Mouse (Mus musculus) CH12.LX (cell line): ENCODE results near the gene Tpte. TPM values are rescaled to one million over a fixed set of nuclear protein-coding genes. Genes with fewer than 3 reads are reported as not detected.

Experiments used
- DNase-seq: peaks from one replicate; pipeline ENCODE4 v3.0.0-alpha.2; 2013; ENCODE audit errors: extremely low read depth
- H3K27ac ChIP-seq: 2 replicates; pipeline ENCODE4 v1.5.1; 2012; ENCODE audit warnings: low read depth, mild to moderate bottlenecking, control low read depth, moderate library complexity; ENCODE audit not compliant: insufficient read depth
- H3K27me3 ChIP-seq: replicated peaks from 2 replicates; pipeline ENCODE3; 2012; ENCODE audit warnings: inconsistent platforms
- H3K36me3 ChIP-seq, 2 experiments: replicated peaks in 1 of 2; 2 replicates each; pipeline versions ENCODE3 to v1.6.1; 2012; ENCODE audit warnings: inconsistent platforms in 1 of 2, low read length in 1 of 2, mild to moderate bottlenecking in 1 of 2, mixed read lengths in 1 of 2, moderate library complexity in 1 of 2; ENCODE audit not compliant: control insufficient read depth in 1 of 2, insufficient read depth in 1 of 2
- H3K4me1 ChIP-seq, 2 experiments: 2 replicates each; pipeline ENCODE4 v1.6.1; 2012; ENCODE audit warnings: inconsistent platforms in 1 of 2, moderate library complexity in 1 of 2; ENCODE audit not compliant: insufficient read depth in 2 of 2, control insufficient read depth in 1 of 2
- H3K4me2 ChIP-seq: 2 replicates; pipeline ENCODE4 v1.6.1; 2012; ENCODE audit warnings: low read depth, mild to moderate bottlenecking, control low read depth; ENCODE audit not compliant: poor library complexity, insufficient read depth, severe bottlenecking
- H3K4me3 ChIP-seq, 3 experiments: fragments of 150-350 bp in 1 of 3; sonication (generic) in 1 of 3; replicated peaks in 1 of 3; 2 replicates each; pipeline versions ENCODE3 to v1.5.1; 2011 to 2012; ENCODE audit warnings: low read depth in 2 of 3, low read length in 2 of 3, mild to moderate bottlenecking in 2 of 3, moderate library complexity in 2 of 3, control low read depth in 1 of 3, improper control_type of control experiment in 1 of 3, inconsistent platforms in 1 of 3, mixed read lengths in 1 of 3; ENCODE audit not compliant: poor library complexity in 1 of 3
- H3K79me2 ChIP-seq: replicated peaks from 2 replicates; pipeline ENCODE4 v1.6.1; 2012; ENCODE audit warnings: mild to moderate bottlenecking, moderate library complexity; ENCODE audit not compliant: control insufficient read depth, poor library complexity, insufficient read depth, severe bottlenecking; ENCODE audit errors: extremely low read depth
- H3K9ac ChIP-seq: 2 replicates; pipeline ENCODE4 v1.6.1; 2012; ENCODE audit warnings: low read depth, mild to moderate bottlenecking, control low read depth, moderate library complexity; ENCODE audit not compliant: insufficient read depth
- H3K9me3 ChIP-seq: replicated peaks from 2 replicates; pipeline ENCODE3; 2012; ENCODE audit warnings: low read length, inconsistent platforms, mixed read lengths
- BHLHE40 ChIP-seq: IDR thresholded peaks from 2 replicates; pipeline ENCODE4 v1.6.1; 2011; ENCODE audit warnings: mild to moderate bottlenecking, low read depth, low read length, improper control_type of control experiment
- CHD1 ChIP-seq: IDR thresholded peaks from 2 replicates; pipeline ENCODE4 v1.6.1; 2012; ENCODE audit warnings: low read depth, low read length, improper control_type of control experiment, inconsistent platforms
- CHD2 ChIP-seq: IDR thresholded peaks from 2 replicates; pipeline ENCODE4 v1.6.1; 2011; ENCODE audit warnings: low read length, improper control_type of control experiment
- CTCF ChIP-seq, 2 experiments: IDR thresholded peaks in 1 of 2; conservative IDR thresholded peaks in 1 of 2; 2 replicates each; pipeline ENCODE4 v1.5.1; 2011 to 2012; ENCODE audit warnings: low read depth in 2 of 2, low read length in 2 of 2, improper control_type of control experiment in 1 of 2, inconsistent platforms in 1 of 2, mild to moderate bottlenecking in 1 of 2, moderate library complexity in 1 of 2
- E2F4 ChIP-seq: IDR thresholded peaks from 2 replicates; pipeline ENCODE4 v1.6.1; 2011; ENCODE audit warnings: low read depth, low read length, improper control_type of control experiment; ENCODE audit not compliant: insufficient replicate concordance
- ELF1 ChIP-seq: IDR thresholded peaks from 2 replicates; pipeline ENCODE4 v1.6.1; 2014; ENCODE audit warnings: low read depth, mild to moderate bottlenecking, inconsistent platforms, low read length, improper control_type of control experiment
- EP300 ChIP-seq: IDR thresholded peaks from 2 replicates; pipeline ENCODE4 v1.6.1; 2011; ENCODE audit warnings: low read length, improper control_type of control experiment
- ETS1 ChIP-seq: conservative IDR thresholded peaks from 2 replicates; pipeline ENCODE4 v1.6.1; 2012; ENCODE audit warnings: low read depth, mild to moderate bottlenecking, inconsistent platforms, low read length, improper control_type of control experiment, moderate library complexity
- HCFC1 ChIP-seq: IDR thresholded peaks from 2 replicates; pipeline ENCODE4 v1.6.1; 2012; ENCODE audit warnings: low read depth, mild to moderate bottlenecking, inconsistent platforms, low read length, improper control_type of control experiment
- IRF4 ChIP-seq: IDR thresholded peaks from 2 replicates; pipeline ENCODE4 v1.6.1; 2014; ENCODE audit warnings: low read depth, mild to moderate bottlenecking, inconsistent platforms, low read length, improper control_type of control experiment
- JUN ChIP-seq: IDR thresholded peaks from 2 replicates; pipeline ENCODE4 v1.6.1; 2011; ENCODE audit warnings: low read depth, mild to moderate bottlenecking, low read length, improper control_type of control experiment, moderate library complexity; ENCODE audit not compliant: insufficient read depth
- JUND ChIP-seq: conservative IDR thresholded peaks from 2 replicates; pipeline ENCODE4 v1.6.1; 2011; ENCODE audit warnings: low read depth, low read length, improper control_type of control experiment
- KAT2A ChIP-seq: IDR thresholded peaks from 2 replicates; pipeline ENCODE4 v1.6.1; 2012; ENCODE audit warnings: low read length, improper control_type of control experiment, inconsistent platforms; ENCODE audit not compliant: insufficient replicate concordance
- MAFK ChIP-seq: IDR thresholded peaks from 2 replicates; pipeline ENCODE4 v1.6.1; 2011; ENCODE audit warnings: low read length, improper control_type of control experiment; ENCODE audit not compliant: insufficient replicate concordance
- MAX ChIP-seq: IDR thresholded peaks from 2 replicates; pipeline ENCODE4 v1.6.1; 2011; ENCODE audit warnings: low read length, improper control_type of control experiment
- MAZ ChIP-seq: IDR thresholded peaks from 2 replicates; pipeline ENCODE4 v1.6.1; 2012; ENCODE audit warnings: low read depth, mild to moderate bottlenecking, inconsistent platforms, low read length, improper control_type of control experiment, moderate library complexity
- MEF2A ChIP-seq: IDR thresholded peaks from 2 replicates; pipeline ENCODE4 v1.6.1; 2014; ENCODE audit warnings: low read depth, mild to moderate bottlenecking, inconsistent platforms, low read length, improper control_type of control experiment, borderline replicate concordance
- MXI1 ChIP-seq: IDR thresholded peaks from 2 replicates; pipeline ENCODE4 v1.6.1; 2011; ENCODE audit warnings: mild to moderate bottlenecking, low read depth, low read length, improper control_type of control experiment
- NRF1 ChIP-seq: IDR thresholded peaks from 2 replicates; pipeline ENCODE4 v1.6.1; 2014; ENCODE audit warnings: low read depth, mild to moderate bottlenecking, inconsistent platforms, low read length, improper control_type of control experiment, moderate library complexity
- POLR2A ChIP-seq: IDR thresholded peaks from 2 replicates; pipeline ENCODE4 v1.6.1; 2011; ENCODE audit warnings: low read depth, mild to moderate bottlenecking, improper control_type of control experiment, low read length
- POLR2AphosphoS2 ChIP-seq: IDR thresholded peaks from 2 replicates; pipeline ENCODE4 v1.6.1; 2011; ENCODE audit warnings: low read depth, low read length, improper control_type of control experiment
- RCOR1 ChIP-seq: conservative IDR thresholded peaks from 2 replicates; pipeline ENCODE4 v1.6.1; 2012; ENCODE audit warnings: low read depth, mild to moderate bottlenecking, inconsistent platforms, low read length, improper control_type of control experiment
- SIN3A ChIP-seq: IDR thresholded peaks from 2 replicates; pipeline ENCODE4 v1.6.1; 2012; ENCODE audit warnings: low read length, improper control_type of control experiment, inconsistent platforms
- SMC3 ChIP-seq: IDR thresholded peaks from 2 replicates; pipeline ENCODE4 v1.6.1; 2011; ENCODE audit warnings: low read depth, low read length, improper control_type of control experiment
- TBP ChIP-seq: conservative IDR thresholded peaks from 2 replicates; pipeline ENCODE4 v1.6.1; 2011; ENCODE audit warnings: low read depth, low read length, improper control_type of control experiment
- TCF12 ChIP-seq: IDR thresholded peaks from 2 replicates; pipeline ENCODE4 v1.6.1; 2014; ENCODE audit warnings: low read depth, mild to moderate bottlenecking, inconsistent platforms, low read length, improper control_type of control experiment
- USF2 ChIP-seq: conservative IDR thresholded peaks from 2 replicates; pipeline ENCODE4 v1.6.1; 2011; ENCODE audit warnings: low read depth, low read length, improper control_type of control experiment
- ZC3H11A ChIP-seq: IDR thresholded peaks from 2 replicates; pipeline ENCODE4 v1.6.1; 2012; ENCODE audit warnings: low read depth, mild to moderate bottlenecking, inconsistent platforms, low read length, improper control_type of control experiment
- ZKSCAN1 ChIP-seq: IDR thresholded peaks from 2 replicates; pipeline ENCODE4 v1.6.1; 2012; ENCODE audit warnings: low read depth, inconsistent platforms, low read length, improper control_type of control experiment, borderline replicate concordance
- ZMIZ1 ChIP-seq: IDR thresholded peaks from 2 replicates; pipeline ENCODE4 v1.6.1; 2012; ENCODE audit warnings: low read depth, mild to moderate bottlenecking, inconsistent platforms, low read length, improper control_type of control experiment
- dilution Hi-C: fragments of 300-500 bp; cut with MboI; formaldehyde crosslinking; loops from 2 replicates; pipeline ENCODE4 v1.14.3; 2020; ENCODE audit warnings: low sequenced_read_pairs; ENCODE audit not compliant: extremely low pct_unique_long_range_greater_than_20kb, extremely low pct_ligation_motif_present
- in situ Hi-C: fragments of 300-500 bp; cut with MboI; formaldehyde crosslinking; loops from 3 replicates; pipeline ENCODE4 v1.14.3; 2019; ENCODE audit warnings: low sequenced_read_pairs, low pct_ligation_motif_present, low pct_unique_long_range_greater_than_20kb, mixed read lengths
- polyA plus RNA-seq: library from polyadenylated mRNA; unstranded; fragments of >175 nt; gene quantifications from 2 replicates; pipeline ENCODE4 v1.2.1, GENCODE M21; 2012; ENCODE audit warnings: low read depth; ENCODE audit not compliant: insufficient read length
- total RNA-seq, 2 experiments: library from RNA; depleted of rRNA; stranded (reverse); fragments of 300-350 nt in 1 of 2; fragments of >200 nt in 1 of 2; gene quantifications; 2 replicates each; pipeline ENCODE4 v1.2.3; 2012 to 2014

The Tpte gene
- total and polyA plus RNA-seq, 3 experiments: not detected

DNA sequence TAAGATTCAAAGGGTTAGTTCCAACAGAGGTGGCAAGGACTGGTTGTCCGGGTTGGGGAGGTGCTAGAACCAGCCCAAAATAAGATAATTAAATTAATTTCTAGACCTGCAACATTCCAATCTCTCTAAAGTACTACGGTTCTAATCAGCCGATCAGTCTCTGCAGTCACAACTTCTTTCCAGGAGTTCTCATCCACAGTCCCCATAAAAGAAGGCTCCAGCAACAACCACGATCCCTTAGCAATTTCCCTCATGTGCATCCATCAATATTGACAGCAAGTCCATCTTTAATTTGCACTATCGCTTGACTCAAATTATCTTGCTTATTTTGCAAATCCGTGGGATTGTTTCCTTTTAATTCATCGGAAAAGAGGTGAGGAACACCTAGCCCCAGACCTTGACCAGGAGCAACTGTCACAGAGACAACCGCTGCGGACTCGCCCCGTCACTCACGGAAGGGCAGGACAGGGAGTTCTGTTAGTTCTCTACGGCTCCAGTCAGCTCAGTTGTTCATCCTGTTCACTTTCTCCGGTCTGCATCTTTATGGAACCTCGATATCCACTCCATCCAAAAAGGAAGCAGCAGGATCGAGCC, 127.5 kb downstream of the Tpte start:
- TF ChIP-seq MAFK: no peak
- TF ChIP-seq MAZ: no peak
- TF ChIP-seq ETS1: no peak
- no peak for TF ChIP-seq TCF12
- TF ChIP-seq JUN: no peak
- no peak for TF ChIP-seq MAX
- no peak for TF ChIP-seq ELF1
- no peak for TF ChIP-seq MEF2A
- no peak for TF ChIP-seq ZC3H11A
- no peak for TF ChIP-seq CHD2
- no peak for TF ChIP-seq CTCF (conservative IDR thresholded peaks at IDR 0.05 in 1 of 2, IDR thresholded peaks at IDR 0.05 in 1 of 2; ENCODE audit: low read depth in 2 of 2, low read length in 2 of 2)
- TF ChIP-seq E2F4: no peak
- Histone ChIP-seq H3K4me2 (peak overlapping the region; percentile 86), H3K79me2 (peaks cover 19% of the 10 kb centered on the region), H3K9ac (peak overlapping the region; percentile 85), H3K27ac (no peak overlapping the region), H3K9me3 (no peaks in the 10 kb centered on the region), H3K4me3 (peak overlapping the region; percentile 87 to 99 (median 91)), H3K27me3 (no peaks in the 10 kb centered on the region), H3K4me1 (peaks cover 0 to 17% of the 10 kb centered on the region in 2 experiments; a peak in 2 of 4 replicates), H3K36me3 (peaks cover 3 to 12% of the 10 kb centered on the region in 2 experiments)
- dilution Hi-C loops (no loop called here), in situ Hi-C loops (no loop called here)
- no peak for DNase-seq

DNA sequence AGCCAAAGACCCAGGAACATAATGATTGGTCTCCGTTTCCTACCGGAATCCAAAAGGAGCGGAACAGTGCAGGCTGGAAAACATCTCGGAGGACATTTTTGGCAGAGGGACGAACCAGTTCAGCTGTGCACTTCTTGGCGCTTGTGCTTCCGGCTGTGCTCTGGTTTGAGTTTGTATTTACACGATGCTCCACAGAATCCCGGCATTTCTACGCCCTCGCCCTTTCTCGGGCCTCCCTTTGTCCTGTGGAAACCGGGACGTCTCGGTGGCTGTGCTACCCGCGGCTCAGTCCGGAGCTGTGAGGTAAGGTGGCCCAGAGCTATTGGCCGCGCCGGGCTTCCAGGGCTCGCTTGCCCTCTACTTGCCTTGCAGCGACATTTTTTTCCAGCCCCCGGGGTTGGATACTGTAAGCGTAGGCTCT, 128.1 kb downstream of the Tpte start, which contains the start of gene Mrps31:
Gene Mrps31, plus strand, starts transcription at position 80 of the 421 bp plus-strand sequence.
- Histone ChIP-seq H3K9me3 (no peaks in the 10 kb centered on the region), H3K4me3 (peak within 1 kb of the TSS; percentile 87 to 99 (median 91)), H3K4me1 (peaks cover 0 to 15% of the 10 kb centered on the region in 2 experiments; a peak in 2 of 4 replicates), H3K9ac (peak within 1 kb of the TSS; percentile 85), H3K79me2 (peaks cover 19% of the 10 kb centered on the region), H3K36me3 (peaks cover 6 to 17% of the 10 kb centered on the region in 2 experiments), H3K4me2 (peak within 1 kb of the TSS; percentile 99), H3K27me3 (no peaks in the 10 kb centered on the region), H3K27ac (no peak within 1 kb of the TSS)
- dilution Hi-C loops: no loop called here
- DNase-seq: peak; percentile 89
- in situ Hi-C loops: no loop called here
- peak; percentile 59; the same call in 1 of the 2 replicates for TF ChIP-seq E2F4
- peak; percentile 64; the same call in 1 of the 2 replicates for TF ChIP-seq IRF4
- no peak for TF ChIP-seq RCOR1
- TF ChIP-seq ZMIZ1: peak; percentile 49; the same call in 1 of the 2 replicates
- peak; percentile 94 for TF ChIP-seq TBP
- peak; percentile 79 for TF ChIP-seq POLR2A
- TF ChIP-seq BHLHE40: no peak
- no peak for TF ChIP-seq USF2
- peak; percentile 93 for TF ChIP-seq MXI1
- TF ChIP-seq POLR2AphosphoS2: no peak
- TF ChIP-seq EP300: no peak
- TF ChIP-seq SIN3A: peak; percentile 98
- no peak for TF ChIP-seq ETS1
- no peak for TF ChIP-seq ZC3H11A
- peak; percentile 86; the same call in 1 of the 2 replicates for TF ChIP-seq KAT2A
- no peak for TF ChIP-seq SMC3
- TF ChIP-seq NRF1: no peak
- peak; percentile 75 for TF ChIP-seq ELF1
- peak; percentile 50; the same call in 1 of the 2 replicates for TF ChIP-seq MEF2A
- peak; percentile 90 for TF ChIP-seq TCF12
- TF ChIP-seq CHD2: no peak
- no peak; the same call in 1 of the 2 replicates for TF ChIP-seq CHD1
- TF ChIP-seq JUN: no peak
- TF ChIP-seq CTCF (conservative IDR thresholded peaks at IDR 0.05 in 1 of 2, IDR thresholded peaks at IDR 0.05 in 1 of 2; ENCODE audit: low read depth in 2 of 2, low read length in 2 of 2): no peak
- no peak for TF ChIP-seq MAZ
- TF ChIP-seq ZKSCAN1: no peak
- TF ChIP-seq HCFC1: peak; percentile 96
- 0 out of 2 replicates have a peak, but pooled peaks have one; percentile 40 for TF ChIP-seq JUND
- TF ChIP-seq MAX: peak; percentile 1
